Mouse (Mus musculus): Measurements from ENCODE around the gene Sfxn2. TPM values are rescaled to one million over a fixed set of nuclear protein-coding genes. Genes with fewer than 3 reads are reported as not detected.
A peak's percentile ranks its signal among the peaks of the same experiment; 100 is the strongest.

Sfxn2 gene
- total and polyA plus RNA-seq, 3 experiments: 20.3 to 36.6 (median 21.2) TPM

- Histone ChIP-seq H3K79me2 (ENCODE audit: control insufficient read depth, insufficient read depth, low read length, poor library complexity) (no peaks in the 10 kb centered on the region), H3K4me3 (ENCODE audit: control insufficient read depth in 1 of 2, insufficient read depth in 1 of 2, low read depth in 2 of 2, low read length in 2 of 2) (no peak overlapping the region), H3K36me3 (ENCODE audit: control insufficient read depth in 1 of 2, insufficient read depth in 2 of 2, low read length in 2 of 2) (0 out of 4 replicates have a peak, but pooled peaks cover 0 to 1% of the 10 kb centered on the region in 2 experiments), H3K27me3 (ENCODE audit: control insufficient read depth in 1 of 2, insufficient read depth in 2 of 2, low read length in 2 of 2) (no peaks in the 10 kb centered on the region), H3K9ac (ENCODE audit: control insufficient read depth, low read depth, low read length, poor library complexity, severe bottlenecking) (no peak overlapping the region), H3K4me1 (ENCODE audit: control insufficient read depth in 1 of 2, insufficient read depth in 2 of 2, low read length in 2 of 2) (no peaks in the 10 kb centered on the region), H3K9me3 (replicated peaks; ENCODE audit: insufficient read depth, low read length) (no peaks in the 10 kb centered on the region), H3K27ac (ENCODE audit: control insufficient read depth, low read depth, low read length) (no peak overlapping the region)
- DNase-seq (ENCODE audit: low read depth, low spot score): peak; percentile 87
- TF ChIP-seq EP300 (IDR thresholded peaks at IDR 0.05; ENCODE audit: low read depth in 1 of 2, low read length in 2 of 2): no peak
- TF ChIP-seq NELFE (IDR thresholded peaks at IDR 0.05; ENCODE audit: low read depth, low read length): no peak
- no peak for TF ChIP-seq UBTF (IDR thresholded peaks at IDR 0.05; ENCODE audit: borderline replicate concordance, insufficient read depth, low read depth, low read length)
- peak; percentile 80 for TF ChIP-seq SMC3 (IDR thresholded peaks at IDR 0.05; ENCODE audit: low read depth, low read length)
- TF ChIP-seq GATA1 (IDR thresholded peaks at IDR 0.05; ENCODE audit: low read depth, low read length): no peak
- TF ChIP-seq SIN3A (IDR thresholded peaks at IDR 0.05; ENCODE audit: low read length): peak; percentile 43
- TF ChIP-seq BHLHE40 (IDR thresholded peaks at IDR 0.05; ENCODE audit: borderline replicate concordance, low read depth, low read length): peak; percentile 44; the same call in 1 of the 2 replicates
- TF ChIP-seq TBP (IDR thresholded peaks at IDR 0.05; ENCODE audit: low read depth, low read length): no peak
- TF ChIP-seq CTCF (IDR thresholded peaks at IDR 0.05 in 2 of 3, conservative IDR thresholded peaks at IDR 0.05 in 1 of 3; ENCODE audit: control insufficient read depth in 1 of 3, insufficient read depth in 1 of 3, low read depth in 2 of 3, low read length in 3 of 3, poor library complexity in 1 of 3, severe bottlenecking in 1 of 3): peak; percentile 88 to 100 (median 93)
- peak; percentile 66 for TF ChIP-seq ZC3H11A (IDR thresholded peaks at IDR 0.05; ENCODE audit: low read depth, low read length)
- TF ChIP-seq MEF2A (IDR thresholded peaks at IDR 0.05; ENCODE audit: extremely low read depth, insufficient replicate concordance, low read depth, low read length, poor library complexity, severe bottlenecking): no peak
- TF ChIP-seq MYC (IDR thresholded peaks at IDR 0.05; ENCODE audit: low read depth, low read length): 0 out of 2 replicates have a peak, but pooled peaks have one; percentile 59
- TF ChIP-seq ZMIZ1 (IDR thresholded peaks at IDR 0.05; ENCODE audit: low read depth, low read length): no peak
- peak; percentile 80 for TF ChIP-seq RAD21 (IDR thresholded peaks at IDR 0.05; ENCODE audit: low read depth, low read length)
- no peak for TF ChIP-seq TAL1 (IDR thresholded peaks at IDR 0.05; ENCODE audit: low read length)
- TF ChIP-seq E2F4 (IDR thresholded peaks at IDR 0.05; ENCODE audit: borderline replicate concordance, low read depth, low read length): no peak
- no peak for TF ChIP-seq MAFK (IDR thresholded peaks at IDR 0.05; ENCODE audit: borderline replicate concordance, low read depth, low read length)
These were observed 14.8 kb downstream of the Sfxn2 start for GRCm38 (mm10) chr19:46587823-46588508.

- no peak overlapping the region for H3K4me3 ChIP-seq (ENCODE audit: control insufficient read depth in 1 of 2, insufficient read depth in 1 of 2, low read depth in 2 of 2, low read length in 2 of 2)
- no peaks in the 10 kb centered on the region for H3K9me3 ChIP-seq (replicated peaks; ENCODE audit: insufficient read depth, low read length)
- H3K27me3 ChIP-seq (ENCODE audit: control insufficient read depth in 1 of 2, insufficient read depth in 2 of 2, low read length in 2 of 2): no peaks in the 10 kb centered on the region
- no peak overlapping the region for H3K9ac ChIP-seq (ENCODE audit: control insufficient read depth, low read depth, low read length, poor library complexity, severe bottlenecking)
- no peaks in the 10 kb centered on the region for H3K4me1 ChIP-seq (ENCODE audit: control insufficient read depth in 1 of 2, insufficient read depth in 2 of 2, low read length in 2 of 2)
- no peak for DNase-seq (ENCODE audit: low read depth, low spot score)
- no peak overlapping the region for H3K27ac ChIP-seq (ENCODE audit: control insufficient read depth, low read depth, low read length)
- H3K79me2 ChIP-seq (ENCODE audit: control insufficient read depth, insufficient read depth, low read length, poor library complexity): no peaks in the 10 kb centered on the region
- TF ChIP-seq MAX (IDR thresholded peaks at IDR 0.05; ENCODE audit: low read length) (no peak), CTCF (IDR thresholded peaks at IDR 0.05 in 2 of 3, conservative IDR thresholded peaks at IDR 0.05 in 1 of 3; ENCODE audit: control insufficient read depth in 1 of 3, insufficient read depth in 1 of 3, low read depth in 2 of 3, low read length in 3 of 3, poor library complexity in 1 of 3, severe bottlenecking in 1 of 3) (no peak), BHLHE40 (IDR thresholded peaks at IDR 0.05; ENCODE audit: borderline replicate concordance, low read depth, low read length) (no peak), ZMIZ1 (IDR thresholded peaks at IDR 0.05; ENCODE audit: low read depth, low read length) (no peak), NELFE (IDR thresholded peaks at IDR 0.05; ENCODE audit: low read depth, low read length) (no peak), POLR2AphosphoS2 (IDR thresholded peaks at IDR 0.05; ENCODE audit: low read length) (no peak), ELF1 (IDR thresholded peaks at IDR 0.05; ENCODE audit: low read depth, low read length) (no peak), HCFC1 (IDR thresholded peaks at IDR 0.05; ENCODE audit: low read depth, low read length) (no peak)
- 0 out of 4 replicates have a peak, but pooled peaks cover 0 to 1% of the 10 kb centered on the region in 2 experiments for H3K36me3 ChIP-seq (ENCODE audit: control insufficient read depth in 1 of 2, insufficient read depth in 2 of 2, low read length in 2 of 2)
These were observed 18.4 kb downstream of the Sfxn2 start for GRCm38 (mm10) chr19:46591575-46591974.

Measured in MEL (cell line).